Mouse (Mus musculus) Patski (cell line): ENCODE data around the gene Syt13. TPM values are rescaled to one million over a fixed set of nuclear protein-coding genes. Genes with fewer than 3 reads are reported as not detected.
A peak's percentile ranks its signal among the peaks of the same experiment; 100 is the strongest.

Experiments used
- ATAC-seq: fragments of 100-300 bp; one replicate; pipeline ENCODE4 v1.8.0; 2021
- CTCF ChIA-PET: fragments of 350-600 bp; sonication (Branson Sonifier 250); formaldehyde crosslinking; loops from one replicate; lab custom pipeline; 2022; ENCODE audit warnings: inconsistent platforms; lab: Charles Lee
- POLR2A ChIA-PET: fragments of 350-600 bp; sonication (Branson Sonifier 250); formaldehyde crosslinking; loops from one replicate; lab custom pipeline; 2022; ENCODE audit warnings: antibody characterized with exemption, inconsistent platforms; lab: Charles Lee
- DNase-seq: peaks from one replicate; pipeline ENCODE4 v3.0.0-alpha.2; 2011; ENCODE audit warnings: low read depth, low spot score
- H3K27me3 ChIP-seq: fragments of 371-371 bp; one replicate; pipeline ENCODE4 v1.5.1; 2021
- CTCF ChIP-seq: fragments of 100-300 bp; IDR thresholded peaks from one replicate; pipeline ENCODE4 v1.5.1; 2021
- in situ Hi-C: fragments of 300-500 bp; cut with MboI; formaldehyde crosslinking; loops from 3 replicates; pipeline ENCODE4 v1.11.1; 2018; ENCODE audit warnings: low pct_unique_long_range_greater_than_20kb, mixed read lengths
- polyA plus RNA-seq: library from polyadenylated mRNA; unstranded; gene quantifications from one replicate; pipeline ENCODE4 v1.2.3, GENCODE M21; 2021

The Syt13 gene
- polyA plus RNA-seq, 1 experiment from 2014 or later: 0.14 TPM

- no peaks in the 10 kb centered on the region for H3K27me3 ChIP-seq
- no peak for ATAC-seq
- ChIA-PET CTCF (interaction anchor here (0.9 kb wide), 2 partner anchors 9 to 19 kb away, joined by 3 read pairs; no protein-coding TSS in a partner anchor), POLR2A (no interaction called here)
- in situ Hi-C loops: no loop called here
- DNase-seq: no peak
- TF ChIP-seq CTCF: no peak
These were observed 74.7 kb downstream of the Syt13 start for GRCm38 (mm10) chr2:92989593-92989992.

DNA sequence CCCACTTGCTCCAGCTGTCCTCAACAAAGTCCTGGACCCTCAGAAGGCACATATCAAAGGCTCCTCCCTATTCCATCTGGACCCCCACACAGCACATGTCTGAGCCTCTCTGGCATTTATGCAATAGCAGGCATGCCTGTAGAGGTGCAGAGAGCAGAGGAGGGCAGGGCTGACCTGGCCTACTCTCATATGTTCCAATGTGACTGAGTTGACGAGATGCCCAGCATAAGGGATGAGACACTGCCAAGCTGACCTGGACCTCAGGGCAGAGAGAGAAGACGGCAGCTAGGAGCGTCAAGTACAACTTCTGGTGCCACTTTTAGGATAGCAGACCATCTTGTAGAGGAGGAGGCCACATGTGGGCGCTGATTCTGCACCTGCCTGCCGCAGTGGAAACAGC, 77.1 kb downstream of the Syt13 start:
- ChIA-PET CTCF (interaction anchor here (1.1 kb wide), 1 partner anchor 87 kb away, joined by 3 read pairs; no protein-coding TSS in a partner anchor), POLR2A (no interaction called here)
- DNase-seq (no peak), ATAC-seq (no peak)
- H3K27me3 ChIP-seq: no peaks in the 10 kb centered on the region
- in situ Hi-C loops: no loop called here
- no peak for TF ChIP-seq CTCF

DNA sequence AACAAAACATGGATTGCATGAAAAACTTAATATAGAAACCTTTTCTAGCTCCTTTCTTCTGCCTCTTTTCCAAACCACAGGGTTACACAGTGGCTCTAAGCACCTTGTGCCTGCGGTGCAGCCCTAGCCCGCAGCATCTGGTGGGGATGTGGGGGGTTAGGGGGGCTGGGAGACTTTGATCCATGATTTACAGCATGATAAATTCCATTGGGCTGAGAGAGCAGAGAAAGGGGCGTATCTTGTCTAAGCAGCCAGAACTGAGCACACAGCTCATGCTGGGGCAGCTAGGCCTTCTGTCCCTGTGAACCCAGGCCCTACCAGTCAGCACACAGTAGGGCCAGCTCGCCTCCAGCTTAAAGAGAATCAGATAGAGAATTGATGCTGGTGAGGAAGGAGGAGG, 90.1 kb downstream of the Syt13 start:
- ATAC-seq (peak; percentile 47), DNase-seq (no peak)
- no peak for TF ChIP-seq CTCF
- in situ Hi-C loops: no loop called here
- no peaks in the 10 kb centered on the region for H3K27me3 ChIP-seq
- ChIA-PET CTCF (no interaction called here), POLR2A (interaction anchor here (0.6 kb wide), 1 partner anchor 33 kb away, joined by 5 read pairs; no protein-coding TSS in a partner anchor)

Other genes starting within 250 kb of the Syt13 start
- gene Prdm11, start 131.1 kb downstream of the Syt13 start, polyA plus RNA-seq: 4.8 TPM